Mouse (Mus musculus) duodenum, adult 2 months (tissue): ENCODE measurements around the gene Klhl23. TPM values are rescaled to one million over a fixed set of nuclear protein-coding genes. Genes with fewer than 3 reads are reported as not detected.

Source experiments
- polyA plus RNA-seq: library from polyadenylated mRNA; depleted of rRNA; stranded (reverse); fragments of >200 nt; gene quantifications from 2 replicates; pipeline ENCODE4 v1.2.3, GENCODE M21; 2012; ENCODE audit warnings: low replicate concordance; rRNA removed

Gene Klhl23
- polyA plus RNA-seq = 1.1 and 2.9 TPM in 2 replicates

DNA sequence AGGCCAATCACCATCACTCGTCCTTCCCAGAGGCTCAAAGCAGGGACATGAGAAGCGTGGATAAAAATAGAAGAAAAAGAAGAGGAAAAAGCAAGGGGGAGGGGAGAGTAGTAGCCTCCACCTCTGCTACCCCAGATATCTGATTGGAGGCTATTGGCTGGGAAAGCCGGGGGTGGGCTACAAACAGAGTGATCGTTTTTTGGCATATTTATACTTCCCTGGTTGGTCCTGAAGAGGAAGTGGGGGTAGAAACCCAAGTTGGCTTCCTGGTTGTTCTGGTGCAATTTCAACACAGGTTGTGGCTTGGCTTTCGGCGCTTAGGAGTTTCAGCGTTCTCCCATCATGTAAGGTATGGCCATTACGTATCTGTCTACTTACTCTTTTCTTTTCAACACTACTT lies at the start of gene Klhl23:
TSS of gene Klhl23 (plus strand) at position 234 of the 400 bp plus-strand sequence.

DNA sequence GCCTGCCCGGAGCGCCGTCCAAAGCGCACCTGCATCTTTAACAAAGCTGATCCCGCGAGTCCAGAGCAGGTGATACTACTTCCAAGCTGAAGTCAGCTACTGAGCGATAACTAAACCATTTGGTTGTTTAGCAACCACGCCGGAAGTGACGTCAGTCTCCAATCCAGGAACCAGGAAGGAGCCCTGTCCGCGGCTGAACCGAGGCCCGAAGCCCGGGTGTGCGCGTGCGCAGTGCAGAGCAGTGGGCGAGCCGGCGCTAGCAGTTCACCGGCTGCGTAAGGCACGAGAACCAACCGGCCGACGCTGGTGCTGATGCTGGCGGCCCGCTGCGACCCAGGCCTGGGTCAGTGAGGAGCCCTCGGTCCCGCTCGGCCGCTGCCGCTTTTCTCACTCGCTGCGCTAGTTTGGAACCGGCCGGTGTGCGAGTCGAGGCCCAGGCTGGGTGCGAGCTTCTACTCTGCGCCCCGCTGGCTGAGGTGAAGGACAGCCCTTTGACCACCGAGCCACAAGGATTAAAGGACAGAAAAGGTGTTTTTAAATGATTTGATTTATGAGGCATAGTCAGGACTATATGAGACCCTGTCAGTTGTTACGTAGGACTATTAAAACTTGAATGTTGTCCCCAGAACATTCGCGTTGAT lies 32.2 kb upstream of the Klhl23 start, which contains the start of the genes Ccdc173 and Phospho2:
TSS of gene Ccdc173 (minus strand) at position 147 of the 641 bp plus-strand sequence.
TSS of gene Phospho2 (plus strand) at position 195 of the 641 bp plus-strand sequence.

DNA sequence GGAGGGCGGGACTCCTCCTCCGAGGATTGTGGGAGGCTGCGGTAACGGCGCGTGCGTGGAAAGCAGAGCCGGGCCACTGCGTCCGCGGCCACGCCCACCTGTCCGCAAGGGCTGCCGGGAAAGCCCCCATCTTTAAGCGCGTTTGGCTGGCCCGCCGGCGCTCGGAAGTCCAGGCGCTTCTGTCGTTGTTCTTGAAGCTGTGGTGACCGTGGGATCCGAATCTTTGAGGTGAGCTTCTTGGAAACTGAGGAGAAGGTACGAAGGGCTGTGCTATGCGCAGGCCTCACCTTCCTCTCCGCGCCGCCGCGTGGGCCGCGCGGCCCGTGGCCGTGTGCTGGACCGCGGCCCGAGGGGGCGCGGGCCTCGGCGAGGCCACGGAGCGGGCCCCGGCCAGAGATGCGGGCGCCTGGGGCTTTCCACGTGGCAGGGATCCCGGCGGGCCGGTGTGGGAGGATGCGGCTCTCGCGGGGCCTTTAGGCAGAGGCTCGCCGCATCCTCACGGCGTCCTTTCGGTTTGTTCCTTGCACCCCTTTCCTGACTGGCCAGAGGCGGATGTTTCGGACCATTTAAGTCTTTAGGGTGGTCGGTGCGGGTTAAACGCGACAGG lies 39.8 kb downstream of the Klhl23 start, which contains the start of gene Ssb:
TSS of gene Ssb (plus strand) at position 78 of the 607 bp plus-strand sequence.

DNA sequence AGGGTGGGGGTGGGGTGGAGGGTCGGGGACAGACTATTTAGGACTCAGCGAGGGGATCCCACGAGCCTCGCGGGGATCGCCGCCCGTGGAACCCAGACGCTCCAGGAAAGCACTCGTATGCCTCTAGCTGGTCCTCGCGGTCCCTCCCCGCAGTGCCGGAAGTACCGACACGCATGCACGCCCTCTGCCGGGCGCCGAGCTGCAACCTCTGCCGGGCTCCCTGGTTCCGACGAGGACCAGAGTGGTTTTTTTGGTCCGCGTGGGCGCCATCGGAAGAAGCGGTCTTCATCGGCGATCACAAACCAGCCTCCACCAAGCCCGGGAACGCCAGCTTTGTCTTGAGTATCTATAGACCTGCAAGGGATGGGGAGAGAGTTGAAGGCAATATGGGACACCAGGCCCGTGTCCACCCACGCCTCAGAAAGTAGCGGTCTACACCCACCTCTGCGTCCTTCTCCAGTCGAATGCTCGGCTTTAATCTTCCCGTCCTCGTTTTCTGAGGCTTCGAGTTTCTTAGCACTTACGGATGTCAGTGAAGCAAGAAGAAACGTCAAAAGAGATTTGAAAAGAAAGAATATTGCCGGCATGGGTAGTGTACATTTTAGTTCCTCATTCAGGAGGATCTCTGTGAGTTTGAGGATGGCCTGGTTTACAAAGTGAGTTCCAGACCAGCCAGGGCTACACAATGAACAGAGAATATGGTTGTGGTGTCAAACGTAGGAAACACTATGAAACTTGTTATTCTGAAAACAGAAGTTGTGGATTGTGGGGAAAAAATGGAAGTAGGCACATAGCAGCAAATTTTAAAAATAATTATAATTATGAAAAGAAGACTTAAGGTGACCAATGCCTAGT lies 63.9 kb downstream of the Klhl23 start, which contains the start of gene Mettl5:
TSS of gene Mettl5 (minus strand) at position 165 of the 855 bp plus-strand sequence.

Other genes with a start within 250 kb of the Klhl23 start
- gene Lrp2, start 235.9 kb upstream of the Klhl23 start, polyA plus RNA-seq = 0.02 and 0.09 TPM in 2 replicates
- gene Bbs5, start 174.8 kb upstream of the Klhl23 start, polyA plus RNA-seq = 0.44 TPM in 1 of 2 replicates, not detected in the other
- gene Klhl41, start 151.8 kb upstream of the Klhl23 start, polyA plus RNA-seq = not detected in 2 replicates
- 0.82 and 2.1 TPM in 2 replicates for gene Fastkd1, start 108.4 kb upstream of the Klhl23 start, polyA plus RNA-seq
- 0.13 and 0.30 TPM in 2 replicates for gene Ppig, start 99.4 kb upstream of the Klhl23 start, polyA plus RNA-seq
- gene Ccdc173, start 32.4 kb upstream of the Klhl23 start, polyA plus RNA-seq = 0.12 TPM in 1 of 2 replicates, not detected in the other
- gene Phospho2, start 32.3 kb upstream of the Klhl23 start, polyA plus RNA-seq = 66.0 and 86.7 TPM in 2 replicates
- 0.16 TPM in 1 of 2 replicates, not detected in the other for gene Ssb, start 39.6 kb downstream of the Klhl23 start, polyA plus RNA-seq
- gene Mettl5, start 63.7 kb downstream of the Klhl23 start, polyA plus RNA-seq = 4.6 and 14.0 TPM in 2 replicates
- 4.9 and 5.3 TPM in 2 replicates for gene Ubr3, start 75.3 kb downstream of the Klhl23 start, polyA plus RNA-seq
- gene Myo3b, start 217.2 kb downstream of the Klhl23 start, polyA plus RNA-seq = 0.04 TPM in 1 of 2 replicates, not detected in the other